Mouse (Mus musculus): ENCODE results near the gene Tmem198. TPM values are rescaled to one million over a fixed set of nuclear protein-coding genes. Genes with fewer than 3 reads are reported as not detected.

Gene Tmem198
- total and polyA plus RNA-seq, 2 experiments from 2014 or later, result 36.4 to 69.3 TPM

DNA sequence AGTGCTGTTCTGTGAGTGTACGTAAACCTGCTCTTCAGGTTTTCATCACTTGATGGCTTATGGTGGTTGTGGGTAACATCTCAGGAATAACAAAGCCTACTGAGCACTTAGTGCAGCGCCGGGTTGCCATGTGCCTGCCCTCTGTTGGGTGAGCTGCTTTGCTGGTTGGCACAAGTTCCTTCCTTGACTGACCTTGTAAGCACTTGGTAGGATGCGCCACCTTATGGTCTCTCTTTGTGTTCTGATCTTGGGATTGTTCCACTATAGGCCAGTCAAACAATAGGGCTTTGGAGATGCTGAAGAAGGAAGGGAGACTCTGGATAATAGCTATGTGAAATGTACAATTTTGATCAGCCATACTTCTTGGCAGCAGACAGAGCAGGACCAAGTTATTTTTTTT, 51.2 kb downstream of the Tmem198 start:
- no peaks in the 10 kb centered on the region for H3K27me3 ChIP-seq (ENCODE audit: insufficient read depth, low read length)
- H3K4me3 ChIP-seq (ENCODE audit: low read length), result no peak overlapping the region
- no peak for ATAC-seq
- H3K4me1 ChIP-seq (ENCODE audit: insufficient read depth, low read length), result no peaks in the 10 kb centered on the region
- DNase-seq (ENCODE audit: low spot score), result no peak
- no peak; the same call in 1 of the 2 replicates for TF ChIP-seq CTCF (IDR thresholded peaks at IDR 0.05; ENCODE audit: low read depth)
- H3K36me3 ChIP-seq (ENCODE audit: insufficient read depth, low read length), result peaks cover 66% of the 10 kb centered on the region
- H3K9me3 ChIP-seq (ENCODE audit: low read length), result no peaks in the 10 kb centered on the region
- 72% methylated on average over 4 of the region's 4 CpGs for WGBS
- H3K27ac ChIP-seq, result no peak overlapping the region
- no peak overlapping the region for H3K9ac ChIP-seq (replicated peaks; ENCODE audit: low read length)
- H3K4me2 ChIP-seq (ENCODE audit: low read depth, low read length), result no peak overlapping the region

DNA sequence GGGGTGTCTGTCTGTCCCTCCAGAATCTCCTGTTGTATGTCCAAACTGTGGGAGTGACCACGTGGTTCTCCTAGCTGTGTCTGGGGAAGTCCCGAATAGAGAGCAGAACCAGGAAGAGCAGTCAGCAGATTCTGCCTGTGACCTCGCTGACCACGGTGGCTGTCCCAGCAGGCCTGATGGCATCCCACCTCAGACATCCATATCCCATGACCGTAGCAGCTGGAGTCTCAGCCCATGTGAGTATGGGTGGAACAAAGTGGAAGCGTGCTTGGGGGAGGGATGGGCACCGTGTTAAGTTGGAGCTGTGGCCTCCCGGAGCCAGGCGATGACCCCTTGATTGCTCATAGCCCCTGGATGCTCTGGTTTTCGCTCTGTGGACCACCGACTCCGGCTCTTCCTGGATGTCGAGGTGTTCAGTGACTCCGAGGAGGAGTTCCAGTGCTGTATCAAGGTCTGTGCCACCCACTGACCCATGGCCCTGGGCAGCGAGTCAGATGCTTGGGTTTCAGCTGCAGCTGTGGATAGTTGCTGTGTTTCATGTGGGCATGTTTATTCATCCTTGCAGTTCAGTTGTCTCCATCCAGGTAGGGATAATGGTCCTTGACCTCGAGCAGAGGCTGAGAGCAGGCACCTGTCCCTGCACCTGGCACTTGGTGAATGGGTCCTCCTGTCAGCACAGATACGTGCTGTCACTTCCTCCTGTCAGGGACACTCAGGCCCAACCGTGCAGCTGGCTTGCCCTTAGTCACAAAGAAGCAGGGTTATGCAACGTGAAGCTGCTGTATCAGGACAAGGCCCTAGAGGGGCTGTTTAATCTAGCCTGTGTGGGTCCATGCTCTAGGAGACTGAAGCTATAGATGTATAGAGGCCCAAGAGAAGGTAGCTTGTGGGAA, 53.2 kb downstream of the Tmem198 start:
- H3K4me1 ChIP-seq (ENCODE audit: insufficient read depth, low read length), result no peaks in the 10 kb centered on the region
- H3K27ac ChIP-seq, result no peak overlapping the region
- H3K9ac ChIP-seq (replicated peaks; ENCODE audit: low read length), result no peak overlapping the region
- 89% methylated on average over 19 of the region's 19 CpGs for WGBS
- no peak overlapping the region for H3K4me2 ChIP-seq (ENCODE audit: low read depth, low read length)
- DNase-seq (ENCODE audit: low spot score), result no peak
- peaks cover 61% of the 10 kb centered on the region; the same call in 1 of the 2 replicates for H3K36me3 ChIP-seq (ENCODE audit: insufficient read depth, low read length)
- no peaks in the 10 kb centered on the region for H3K27me3 ChIP-seq (ENCODE audit: insufficient read depth, low read length)
- no peak overlapping the region for H3K4me3 ChIP-seq (ENCODE audit: low read length)
- H3K9me3 ChIP-seq (ENCODE audit: low read length), result no peaks in the 10 kb centered on the region
- no peak for TF ChIP-seq CTCF (IDR thresholded peaks at IDR 0.05; ENCODE audit: low read depth)
- ATAC-seq, result no peak

DNA sequence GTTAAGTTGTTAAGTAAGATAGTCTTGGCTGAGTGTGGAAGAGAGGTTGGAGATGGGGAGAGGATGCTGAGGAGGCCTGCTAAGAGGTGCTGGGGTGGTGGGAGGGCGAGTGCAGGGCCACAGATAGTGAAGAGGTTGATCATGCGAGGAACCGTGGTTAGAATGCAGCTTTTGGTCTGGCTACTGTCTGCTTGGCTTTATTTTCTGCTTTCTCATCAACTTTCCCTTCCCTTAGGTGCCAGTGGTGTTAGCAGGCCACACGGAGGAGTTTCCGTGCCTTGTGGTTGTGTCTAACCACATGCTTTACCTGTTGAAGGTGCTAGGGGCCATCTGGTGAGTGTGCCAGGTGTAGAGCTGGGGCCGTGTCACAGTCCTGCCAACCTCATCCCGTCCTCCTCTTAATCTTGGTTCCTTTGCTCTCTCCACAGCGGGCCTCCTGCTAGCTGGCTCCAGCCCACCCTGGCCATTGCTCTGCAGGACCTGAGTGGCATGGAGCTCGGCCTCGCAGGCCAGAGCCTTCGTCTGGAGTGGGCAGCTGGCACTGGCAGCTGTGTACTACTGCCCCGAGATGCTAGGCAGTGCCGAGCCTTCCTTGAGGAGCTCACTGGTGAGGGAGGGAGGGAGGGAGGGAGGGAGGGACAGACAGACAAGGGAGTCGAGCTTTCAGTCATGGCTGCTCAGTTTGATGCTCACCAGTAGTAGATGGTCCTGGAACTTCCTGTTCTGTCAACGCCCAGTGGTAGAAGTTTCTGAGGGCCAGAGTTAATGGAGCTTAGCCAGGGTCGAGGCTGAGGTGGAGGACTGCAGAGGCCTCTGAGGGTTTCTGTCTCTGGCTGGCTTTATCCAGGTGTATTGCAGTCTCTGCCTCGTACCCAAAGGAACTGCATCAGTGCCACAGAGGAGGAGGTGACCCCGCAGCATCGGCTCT, 54.3 kb downstream of the Tmem198 start:
- no peaks in the 10 kb centered on the region for H3K4me1 ChIP-seq (ENCODE audit: insufficient read depth, low read length)
- H3K27me3 ChIP-seq (ENCODE audit: insufficient read depth, low read length), result no peaks in the 10 kb centered on the region
- no peak for DNase-seq (ENCODE audit: low spot score)
- no peak for TF ChIP-seq CTCF (IDR thresholded peaks at IDR 0.05; ENCODE audit: low read depth)
- 87% methylated on average over 19 of the region's 19 CpGs for WGBS
- no peak overlapping the region for H3K27ac ChIP-seq
- H3K4me2 ChIP-seq (ENCODE audit: low read depth, low read length), result no peak overlapping the region
- no peak overlapping the region for H3K9ac ChIP-seq (replicated peaks; ENCODE audit: low read length)
- H3K9me3 ChIP-seq (ENCODE audit: low read length), result no peaks in the 10 kb centered on the region
- no peak for ATAC-seq
- peaks cover 57% of the 10 kb centered on the region; the same call in 1 of the 2 replicates for H3K36me3 ChIP-seq (ENCODE audit: insufficient read depth, low read length)
- no peak overlapping the region for H3K4me3 ChIP-seq (ENCODE audit: low read length)

Other genes starting within 250 kb of the Tmem198 start
- gene A630095N17Rik, start 247.4 kb upstream of the Tmem198 start, total RNA-seq (2014; rRNA removed), result not detected in 2 replicates
- 0.29 and 0.31 TPM in 2 replicates for gene A630095N17Rik, start 247.4 kb upstream of the Tmem198 start, polyA plus RNA-seq (2015; fragmentation: Nextera tagmentation; extraction: Ambion mirVana)
- 33.3 and 48.0 TPM in 2 replicates for gene Dnajb2, start 243.1 kb upstream of the Tmem198 start, total RNA-seq (2014; rRNA removed)
- 62.6 and 64.5 TPM in 2 replicates for gene Dnajb2, start 243.1 kb upstream of the Tmem198 start, polyA plus RNA-seq (2015; fragmentation: Nextera tagmentation; extraction: Ambion mirVana)
- 120 and 132 TPM in 2 replicates for gene Ptprn, start 215.0 kb upstream of the Tmem198 start, total RNA-seq (2014; rRNA removed)
- 46.0 and 48.3 TPM in 2 replicates for gene Ptprn, start 215.0 kb upstream of the Tmem198 start, polyA plus RNA-seq (2015; fragmentation: Nextera tagmentation; extraction: Ambion mirVana)
- gene Resp18, start 201.1 kb upstream of the Tmem198 start, total RNA-seq (2014; rRNA removed), result 257 and 298 TPM in 2 replicates
- gene Resp18, start 201.1 kb upstream of the Tmem198 start, polyA plus RNA-seq (2015; fragmentation: Nextera tagmentation; extraction: Ambion mirVana), result 394 and 396 TPM in 2 replicates
- 143 and 175 TPM in 2 replicates for gene Dnpep, start 161.5 kb upstream of the Tmem198 start, total RNA-seq (2014; rRNA removed)
- gene Dnpep, start 161.5 kb upstream of the Tmem198 start, polyA plus RNA-seq (2015; fragmentation: Nextera tagmentation; extraction: Ambion mirVana), result 120 and 131 TPM in 2 replicates
- 2.6 and 6.9 TPM in 2 replicates for gene Des, start 119.2 kb upstream of the Tmem198 start, total RNA-seq (2014; rRNA removed)
- gene Des, start 119.2 kb upstream of the Tmem198 start, polyA plus RNA-seq (2015; fragmentation: Nextera tagmentation; extraction: Ambion mirVana), result 1.2 and 1.6 TPM in 2 replicates
- 50.4 and 52.7 TPM in 2 replicates for gene Speg, start 104.2 kb upstream of the Tmem198 start, total RNA-seq (2014; rRNA removed)
- gene Speg, start 104.2 kb upstream of the Tmem198 start, polyA plus RNA-seq (2015; fragmentation: Nextera tagmentation; extraction: Ambion mirVana), result 19.2 and 19.9 TPM in 2 replicates
- 88.0 and 96.8 TPM in 2 replicates for gene Gmppa, start 43.6 kb upstream of the Tmem198 start, total RNA-seq (2014; rRNA removed)
- gene Gmppa, start 43.6 kb upstream of the Tmem198 start, polyA plus RNA-seq (2015; fragmentation: Nextera tagmentation; extraction: Ambion mirVana), result 59.9 and 63.1 TPM in 2 replicates
- gene Asic4, start 29.1 kb upstream of the Tmem198 start, total RNA-seq (2014; rRNA removed), result 71.4 and 74.1 TPM in 2 replicates
- gene Asic4, start 29.1 kb upstream of the Tmem198 start, polyA plus RNA-seq (2015; fragmentation: Nextera tagmentation; extraction: Ambion mirVana), result 17.0 and 21.0 TPM in 2 replicates
- gene Chpf, start 225 bp upstream of the Tmem198 start, total RNA-seq (2014; rRNA removed), result 155 and 173 TPM in 2 replicates
- gene Chpf, start 225 bp upstream of the Tmem198 start, polyA plus RNA-seq (2015; fragmentation: Nextera tagmentation; extraction: Ambion mirVana), result 55.3 and 55.8 TPM in 2 replicates
- gene Obsl1, start 26.9 kb downstream of the Tmem198 start, total RNA-seq (2014; rRNA removed), result 52.4 and 62.4 TPM in 2 replicates
- gene Obsl1, start 26.9 kb downstream of the Tmem198 start, polyA plus RNA-seq (2015; fragmentation: Nextera tagmentation; extraction: Ambion mirVana), result 22.7 and 23.9 TPM in 2 replicates
- 28.9 and 31.8 TPM in 2 replicates for gene Inha, start 27.5 kb downstream of the Tmem198 start, total RNA-seq (2014; rRNA removed)
- 20.3 TPM in 2 replicates for gene Inha, start 27.5 kb downstream of the Tmem198 start, polyA plus RNA-seq (2015; fragmentation: Nextera tagmentation; extraction: Ambion mirVana)
- 27.9 and 46.9 TPM in 2 replicates for gene Stk11ip, start 42.0 kb downstream of the Tmem198 start, total RNA-seq (2014; rRNA removed)
- gene Stk11ip, start 42.0 kb downstream of the Tmem198 start, polyA plus RNA-seq (2015; fragmentation: Nextera tagmentation; extraction: Ambion mirVana), result 13.5 and 14.0 TPM in 2 replicates
- 191 and 194 TPM in 2 replicates for gene Slc4a3, start 66.7 kb downstream of the Tmem198 start, total RNA-seq (2014; rRNA removed)
- gene Slc4a3, start 66.7 kb downstream of the Tmem198 start, polyA plus RNA-seq (2015; fragmentation: Nextera tagmentation; extraction: Ambion mirVana), result 90.0 and 96.4 TPM in 2 replicates